Mouse (Mus musculus) liver (tissue): ENCODE results near the gene Washc4.

ENCODE experiments used
- DNase-seq: peaks from one replicate; pipeline ENCODE4 v3.0.0-alpha.2; 2020; ENCODE audit warnings: mixed read lengths

Washc4 gene

DNA sequence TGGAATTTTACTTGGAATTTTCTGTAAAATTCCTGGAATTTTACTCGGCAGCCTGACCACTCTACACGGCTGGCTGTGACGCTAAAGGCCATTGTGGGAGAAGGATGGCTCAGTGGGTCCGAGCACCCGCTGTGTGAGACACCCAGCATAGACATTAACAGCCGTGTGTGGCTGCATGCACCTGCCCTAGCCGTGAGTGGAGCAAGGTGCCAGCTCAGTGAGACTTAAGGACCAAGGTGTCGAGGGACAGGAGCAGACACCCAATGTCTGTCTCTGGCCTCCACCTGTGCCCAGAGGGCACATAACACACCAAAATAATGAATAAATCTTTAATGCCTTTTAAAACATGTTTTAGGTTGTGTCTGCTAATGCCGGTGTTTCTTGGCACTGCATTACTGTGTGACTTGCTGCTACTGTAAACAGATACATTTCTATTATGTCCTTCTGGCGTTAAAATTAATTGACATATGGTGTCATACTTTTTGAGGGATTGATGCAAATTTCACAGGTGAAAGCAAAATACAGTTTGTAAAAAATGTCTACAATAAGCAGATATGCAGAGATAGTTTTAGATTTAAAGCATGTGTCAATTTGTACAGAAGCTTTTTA is 60.5 kb downstream of the Washc4 start:
- DNase-seq = no peak

DNA sequence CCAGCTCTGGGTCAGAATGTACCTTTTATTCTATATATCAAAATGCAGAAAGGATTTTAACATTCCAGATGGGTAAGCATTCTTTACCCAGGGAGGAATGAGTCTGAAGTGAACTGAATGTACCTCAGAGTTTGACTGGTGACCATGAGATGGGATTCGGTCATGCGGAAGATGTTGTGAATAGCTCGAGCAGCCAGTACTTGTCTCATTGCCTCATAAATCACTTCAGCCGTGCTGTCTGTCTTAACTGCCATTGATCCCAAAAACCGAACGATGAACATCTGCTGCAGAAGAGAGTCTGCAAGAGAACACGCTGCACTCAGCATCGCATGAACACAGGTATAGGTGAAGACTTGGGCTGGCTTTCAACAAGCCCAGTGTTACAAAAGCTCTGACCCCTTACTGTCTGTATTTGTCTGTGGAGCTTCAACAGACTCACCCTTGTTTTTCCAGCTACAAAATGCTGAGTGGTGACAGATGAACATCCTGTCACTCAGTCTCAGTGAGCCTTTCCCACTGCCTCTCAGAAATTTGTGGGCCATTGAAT is 62.2 kb downstream of the Washc4 start:
- DNase-seq = no peak

DNA sequence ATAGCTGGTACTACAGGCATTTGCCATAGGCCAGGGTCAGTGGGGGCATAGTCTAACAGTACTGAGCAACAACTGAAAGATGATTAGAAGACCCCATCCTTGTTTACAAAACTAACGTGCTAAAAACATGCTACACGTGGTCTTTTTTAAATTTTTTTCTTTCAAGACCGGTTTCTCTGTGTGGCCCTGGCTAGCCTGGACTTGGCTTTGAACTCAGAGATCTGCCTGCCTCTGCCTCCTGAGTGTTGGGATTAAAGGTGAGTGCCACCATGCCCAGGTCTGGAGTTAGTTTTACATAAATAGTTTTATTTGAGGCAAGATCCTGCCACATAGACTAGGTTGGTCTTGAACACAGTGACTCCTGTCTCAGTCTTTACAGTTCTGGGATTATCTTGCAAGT is 63.6 kb downstream of the Washc4 start:
- no peak for DNase-seq

DNA sequence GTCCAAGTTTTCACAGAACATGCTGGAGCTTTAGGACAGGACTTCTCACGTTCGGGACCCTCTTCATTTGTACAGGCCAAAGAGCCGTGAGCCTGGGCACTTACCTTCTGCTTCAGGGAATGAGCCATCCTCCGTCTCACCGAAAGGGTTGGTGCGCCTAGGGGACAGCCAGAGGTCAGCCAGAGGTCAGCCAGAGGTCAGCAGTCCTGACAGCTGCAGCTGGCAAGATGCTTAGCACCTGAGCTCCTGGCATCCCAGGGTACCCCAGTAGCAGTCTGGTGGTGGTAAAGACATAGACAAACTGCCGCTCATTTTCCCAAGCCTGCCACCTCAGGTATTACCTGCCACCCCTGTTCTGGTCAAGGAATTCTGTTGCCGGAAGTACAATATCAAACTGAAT is 65.0 kb downstream of the Washc4 start:
- no peak for DNase-seq

DNA sequence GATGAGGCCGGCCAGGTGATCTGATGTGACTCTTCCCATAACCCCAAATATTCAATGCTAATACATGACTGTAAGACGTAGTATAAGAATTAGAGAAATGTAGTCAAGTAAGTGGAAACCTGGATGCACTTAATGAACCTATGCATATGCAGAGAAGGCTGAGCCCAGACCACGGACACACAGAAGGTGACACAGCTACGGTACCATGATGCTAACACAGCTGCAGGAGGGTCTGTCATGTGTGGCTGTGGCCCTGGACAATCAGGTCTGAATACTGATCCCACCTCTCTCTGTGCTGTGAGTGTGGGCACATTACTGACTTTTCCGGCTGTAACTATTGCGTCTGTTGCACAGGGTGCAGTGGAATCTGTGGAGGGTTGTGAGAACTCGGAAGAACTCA is 67.0 kb downstream of the Washc4 start:
- DNase-seq = no peak

DNA sequence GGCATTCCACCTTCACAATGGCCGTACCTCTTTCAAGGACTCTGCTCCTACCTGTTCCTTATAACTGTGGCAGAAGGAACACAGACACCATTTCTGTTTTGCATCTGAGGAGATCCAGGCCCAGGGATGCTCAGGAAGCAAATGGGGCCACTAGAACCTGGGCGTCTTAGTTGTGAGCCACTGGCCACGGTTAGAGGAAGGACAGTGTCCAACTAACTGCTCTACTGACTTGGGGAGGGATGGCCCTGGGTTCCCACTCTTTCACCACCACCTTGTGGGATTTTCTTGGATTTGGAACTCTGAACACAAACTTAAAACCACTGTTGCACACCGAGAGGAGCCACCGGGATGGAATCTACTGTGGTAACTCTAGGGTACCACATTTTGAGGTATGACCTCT is 68.3 kb downstream of the Washc4 start:
- DNase-seq = no peak

DNA sequence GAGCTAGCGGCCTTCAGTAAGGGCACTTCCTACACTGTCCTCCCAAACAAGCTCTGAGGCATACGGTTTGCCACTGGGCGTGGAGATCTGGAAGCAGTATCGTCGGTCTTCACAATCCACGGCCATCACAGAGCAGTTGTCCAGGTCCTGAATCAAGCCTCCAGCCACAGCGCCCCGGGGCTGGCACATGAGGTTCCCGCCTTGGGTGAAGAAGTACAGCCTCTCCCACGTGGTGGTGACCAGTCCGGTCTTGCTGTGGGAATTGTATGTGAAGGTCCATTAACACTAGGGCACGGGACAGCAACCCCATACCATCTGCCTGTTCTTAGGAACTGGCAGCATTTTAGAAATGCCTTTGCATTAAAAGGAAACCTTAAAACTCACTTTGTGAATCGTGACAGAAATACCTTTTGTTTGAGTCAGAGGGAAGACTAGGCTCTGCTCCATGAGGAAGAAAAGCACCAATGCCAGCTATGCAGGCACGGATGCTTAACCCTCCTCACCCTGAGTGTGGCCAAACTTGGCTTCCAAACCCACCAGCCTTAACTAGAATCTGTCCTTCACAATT is 69.2 kb downstream of the Washc4 start:
- no peak for DNase-seq

DNA sequence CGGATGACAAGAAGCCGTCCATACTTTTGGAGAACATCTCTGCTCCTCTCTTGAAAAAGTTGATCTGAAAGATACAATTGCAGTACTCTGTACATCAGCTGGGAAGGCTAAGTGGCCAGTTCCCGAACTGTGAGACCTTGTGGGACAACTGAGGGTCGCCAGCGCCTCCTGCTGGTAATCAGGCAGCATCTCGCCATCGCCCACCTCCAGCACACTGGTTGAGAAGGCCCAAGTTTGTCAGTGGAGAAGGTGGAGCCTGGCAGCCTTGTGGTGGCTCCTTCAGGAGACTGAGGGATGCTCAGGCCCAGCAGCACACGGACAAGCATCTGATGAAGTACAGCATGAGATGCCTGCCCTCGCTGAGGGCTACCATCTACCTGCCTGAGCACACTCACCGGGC is 73.8 kb downstream of the Washc4 start:
- peak; percentile 45 for DNase-seq

DNA sequence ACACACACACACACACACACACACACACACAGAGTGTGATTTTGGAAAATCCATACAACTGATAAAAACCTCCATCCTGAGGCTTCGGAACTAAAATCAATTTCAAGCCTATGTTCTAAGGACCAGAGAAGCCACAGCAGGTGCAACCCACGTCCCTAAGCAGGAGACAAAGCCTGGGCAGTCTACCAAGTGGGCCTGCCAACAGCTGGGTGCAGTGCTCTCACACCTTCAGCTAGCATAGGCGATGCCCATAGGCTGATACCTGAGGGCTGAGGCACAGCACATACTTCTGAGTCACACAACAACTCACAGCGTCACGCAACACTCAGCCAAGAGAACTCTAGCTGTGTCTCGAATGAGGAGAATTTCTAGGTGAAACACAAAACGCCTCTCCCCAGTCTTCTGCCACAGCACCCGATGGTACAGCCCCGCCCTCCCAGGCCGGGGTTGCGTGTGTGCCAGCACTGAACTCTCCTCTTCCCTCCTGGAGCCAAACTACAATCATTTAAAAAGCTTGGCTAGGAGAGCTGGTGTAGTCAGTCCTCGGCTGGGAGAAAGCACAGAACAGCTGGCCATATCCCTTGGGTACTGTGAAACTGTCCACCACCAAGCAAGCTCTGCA is 75.4 kb downstream of the Washc4 start:
- DNase-seq = no peak

DNA sequence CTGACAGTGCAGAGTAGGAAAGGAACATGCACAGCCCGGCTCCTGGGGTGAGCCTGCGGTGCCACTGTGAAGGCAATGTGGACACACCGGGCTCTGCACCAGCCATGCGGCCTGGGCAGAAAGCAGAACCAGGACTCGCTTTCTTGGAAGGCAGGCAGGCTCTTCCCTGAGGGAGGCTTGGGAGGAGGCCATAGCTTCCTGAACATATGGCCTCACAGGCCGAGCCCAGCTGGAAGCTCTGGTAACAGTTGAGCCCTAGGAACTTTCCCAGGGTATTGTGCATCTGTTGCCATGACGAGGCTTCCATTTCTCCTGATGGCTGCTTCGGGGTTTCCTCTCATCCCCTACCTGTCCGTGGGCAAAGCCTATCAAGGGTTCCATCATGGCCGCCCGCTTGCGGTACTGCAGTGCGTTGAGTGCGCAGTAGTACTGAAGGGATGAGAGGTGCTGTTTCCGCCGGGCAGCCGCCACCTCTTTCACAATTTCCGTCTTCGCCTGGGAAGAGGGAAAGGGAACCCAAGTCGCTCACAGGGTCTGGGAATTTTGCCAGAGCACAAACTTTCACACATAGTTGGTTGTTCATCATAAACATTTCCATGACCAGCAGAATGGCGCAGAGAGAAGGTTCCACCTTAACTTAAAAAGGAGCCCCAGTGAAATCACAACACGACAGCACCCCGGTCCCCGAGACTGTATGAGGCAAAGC is 77.0 kb downstream of the Washc4 start:
- DNase-seq = no peak

DNA sequence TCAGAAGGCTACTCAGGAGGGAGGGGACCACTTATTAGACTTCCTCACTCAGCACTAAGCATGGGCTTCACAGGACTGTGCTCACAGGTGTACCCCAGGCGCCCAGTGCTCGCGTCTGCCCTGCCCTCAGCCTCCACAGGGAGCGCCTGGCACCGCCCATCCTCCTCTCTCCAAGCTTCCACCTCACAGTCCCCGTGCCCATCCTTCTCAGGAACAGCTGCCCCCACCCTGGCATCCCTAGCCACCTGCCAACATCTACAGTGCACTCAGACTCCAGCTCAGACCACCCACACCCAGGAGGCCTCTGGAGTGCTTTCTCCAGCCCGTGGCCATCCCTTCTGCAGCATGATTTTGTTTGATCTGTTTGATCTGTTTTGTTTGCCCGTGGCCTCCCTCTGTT is 80.5 kb downstream of the Washc4 start:
- no peak for DNase-seq

DNA sequence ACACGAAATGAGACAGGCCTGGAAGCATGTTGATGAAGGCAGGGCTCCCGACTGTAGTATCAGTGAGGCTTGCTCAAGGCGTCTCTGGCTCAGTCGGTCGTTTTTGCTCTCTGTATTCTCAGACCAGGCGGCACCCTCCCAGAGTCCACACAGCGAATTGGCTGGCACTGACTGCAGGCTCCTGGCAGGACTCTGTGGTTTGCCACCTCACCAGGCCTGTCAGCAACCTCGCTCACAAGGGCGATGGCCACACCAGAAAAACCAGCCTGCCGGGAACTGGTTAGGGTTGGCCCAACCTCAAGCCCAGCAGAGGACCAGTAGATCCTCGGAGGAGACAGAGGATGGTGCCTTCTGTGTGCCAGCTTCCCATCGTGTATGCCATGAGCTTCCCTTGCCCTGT is 81.3 kb downstream of the Washc4 start:
- no peak for DNase-seq

DNA sequence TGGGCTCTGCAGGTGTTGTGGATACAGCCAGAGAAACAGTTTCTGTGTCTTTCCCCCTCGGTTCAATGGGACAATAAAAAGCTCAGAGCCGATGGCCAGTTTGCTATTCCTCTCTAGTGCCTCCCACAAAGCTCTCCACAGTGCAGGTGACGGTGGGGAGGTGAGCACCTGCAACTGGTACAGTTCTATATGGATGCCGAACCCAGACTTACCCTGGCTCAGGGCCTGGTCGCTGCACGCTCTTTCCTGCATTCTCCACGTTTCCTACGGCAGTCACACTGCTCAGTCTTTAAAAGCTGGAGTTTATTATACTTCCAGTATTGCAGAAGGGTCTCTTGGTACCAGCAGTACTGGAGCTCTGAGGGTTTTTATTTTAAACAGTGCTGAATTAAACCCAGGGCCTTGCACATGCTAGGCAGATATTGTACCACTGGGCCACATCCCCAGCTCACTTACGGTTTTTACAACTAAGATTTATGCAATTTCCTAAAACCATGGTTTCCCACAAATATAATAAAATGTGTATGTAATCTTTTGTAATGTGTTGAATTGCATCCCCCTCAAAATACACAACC is 83.6 kb downstream of the Washc4 start:
- no peak for DNase-seq

DNA sequence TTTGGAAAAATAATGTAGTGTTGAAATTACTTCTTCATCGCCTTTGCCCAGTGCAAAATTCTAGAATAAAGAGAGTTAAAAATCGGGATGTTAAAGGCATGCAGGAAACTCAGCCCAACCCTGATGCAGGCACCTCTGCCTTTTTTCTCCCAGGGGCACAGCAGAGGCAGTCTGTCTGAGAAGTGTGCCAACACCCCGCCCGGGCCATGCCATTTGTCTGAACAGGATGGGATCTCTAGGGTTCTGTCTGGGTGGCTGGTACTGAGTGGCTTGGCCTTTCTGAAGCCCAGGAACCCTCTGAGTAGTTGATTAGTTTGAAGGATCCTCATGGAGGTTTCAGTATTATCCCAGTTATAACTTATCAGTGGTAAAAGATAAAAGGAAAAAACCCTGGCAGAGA is 84.7 kb downstream of the Washc4 start:
- DNase-seq = no peak

DNA sequence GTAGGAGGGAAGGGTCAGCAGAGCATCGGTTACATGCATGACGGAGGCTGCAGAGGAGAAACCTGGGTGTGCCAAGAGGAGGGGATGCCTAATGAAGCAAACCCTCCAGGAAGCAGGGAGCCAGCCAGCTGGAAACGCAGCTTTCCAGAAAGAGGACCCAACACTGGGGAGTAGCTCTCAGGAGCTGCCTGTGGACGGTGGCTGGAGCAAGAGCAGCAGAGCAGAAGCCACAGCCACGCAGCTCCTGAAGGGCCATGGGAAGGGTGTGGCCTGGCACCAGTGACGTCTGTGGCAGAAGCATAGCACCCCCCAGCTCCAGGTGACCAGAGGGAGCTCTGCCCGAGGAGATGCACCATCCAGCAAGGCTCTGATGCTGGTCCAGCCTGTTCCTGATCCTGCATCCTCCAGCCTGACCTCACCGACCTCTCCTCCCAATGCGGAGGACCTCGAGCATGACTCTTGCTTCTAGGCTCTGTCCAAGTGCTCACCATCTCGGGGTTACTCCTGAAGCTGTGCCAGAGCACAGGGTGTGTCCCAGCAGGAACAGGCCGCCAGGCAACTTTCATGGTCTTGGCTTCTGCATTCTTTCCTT is 85.7 kb downstream of the Washc4 start:
- no peak for DNase-seq

DNA sequence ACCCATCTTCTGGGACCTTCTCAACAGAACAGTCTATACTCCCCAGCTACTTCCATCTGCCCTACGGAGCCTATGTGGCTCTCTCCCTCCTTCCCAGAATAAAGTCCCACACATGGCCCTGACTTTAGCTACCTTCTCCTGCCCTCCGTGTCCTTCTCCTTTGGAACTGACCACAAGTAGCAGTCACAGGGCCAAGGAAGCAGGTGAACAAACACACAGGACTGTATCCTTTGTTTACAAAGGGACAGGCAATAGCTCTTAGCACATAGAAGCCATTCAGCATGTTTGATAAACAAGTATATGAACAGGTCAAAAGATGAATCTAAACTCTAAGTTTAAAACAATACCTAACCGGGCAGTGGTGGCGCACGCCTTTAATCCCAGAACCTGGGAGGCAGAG is 86.3 kb downstream of the Washc4 start:
- no peak for DNase-seq

DNA sequence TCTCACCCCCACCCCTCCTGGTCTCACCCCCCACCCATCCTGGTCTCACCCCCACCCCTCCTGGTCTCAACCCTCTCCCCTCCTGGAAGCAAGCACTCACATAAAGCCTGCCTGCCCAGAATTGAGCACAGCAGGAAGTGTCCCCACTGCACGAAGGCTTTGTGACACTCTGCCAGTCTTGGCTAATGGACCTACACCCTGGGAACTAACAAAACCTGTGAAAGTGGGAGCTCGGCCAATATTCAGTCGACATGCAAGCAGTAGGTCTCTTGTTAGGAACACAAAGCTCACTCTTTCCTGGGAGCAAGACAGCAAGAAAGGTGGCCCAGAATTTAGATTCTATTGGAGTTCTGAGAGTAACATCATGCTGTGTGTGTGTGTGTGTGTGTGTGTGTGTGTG is 87.3 kb downstream of the Washc4 start:
- DNase-seq = no peak

DNA sequence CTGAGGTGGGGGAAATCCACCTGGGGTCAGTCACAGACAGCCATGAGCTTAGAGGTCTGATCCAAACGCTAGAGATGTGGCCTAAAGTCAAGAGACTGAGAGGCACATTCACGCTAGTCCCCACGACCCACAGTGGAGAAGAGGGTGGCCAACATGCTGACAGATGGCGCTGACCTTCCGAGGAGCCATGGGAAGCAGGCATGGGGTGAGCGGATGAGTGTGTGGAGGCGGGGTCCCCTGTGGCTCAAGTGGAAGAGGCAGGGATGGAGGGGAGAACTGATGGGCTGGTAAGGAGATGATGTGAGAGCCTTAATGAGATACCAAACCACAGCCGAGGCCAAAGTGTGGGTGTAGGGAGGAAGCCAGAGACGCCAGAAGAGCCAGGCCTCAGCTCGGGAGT is 88.2 kb downstream of the Washc4 start:
- no peak for DNase-seq

DNA sequence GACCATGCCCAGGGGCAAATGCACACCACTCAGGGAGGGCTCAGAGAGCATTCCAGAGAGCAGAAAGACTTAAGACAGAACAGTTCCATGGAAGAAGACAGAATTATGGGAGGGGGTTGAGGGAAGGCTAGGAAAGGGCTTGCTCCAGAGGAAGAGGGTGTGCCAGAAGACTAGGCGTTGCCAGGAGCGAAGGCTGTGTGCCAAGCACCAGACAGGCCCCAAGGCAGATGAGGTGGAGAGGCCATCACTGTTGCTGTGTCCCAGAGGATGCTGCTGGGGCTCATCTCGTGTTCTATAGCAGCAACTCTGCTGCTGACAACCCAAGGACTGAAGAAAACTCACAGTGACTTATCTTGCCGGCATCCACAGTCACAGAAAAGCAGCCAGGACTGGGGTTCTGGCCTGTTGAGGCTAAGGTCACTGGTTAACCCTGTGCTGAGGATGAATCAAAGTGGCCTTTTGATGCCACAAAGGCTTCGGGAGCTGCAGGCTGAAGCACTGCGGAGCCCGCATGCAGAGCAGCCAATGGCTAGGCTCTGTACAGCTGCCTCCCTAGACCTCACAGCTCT is 89.3 kb downstream of the Washc4 start:
- DNase-seq = no peak

DNA sequence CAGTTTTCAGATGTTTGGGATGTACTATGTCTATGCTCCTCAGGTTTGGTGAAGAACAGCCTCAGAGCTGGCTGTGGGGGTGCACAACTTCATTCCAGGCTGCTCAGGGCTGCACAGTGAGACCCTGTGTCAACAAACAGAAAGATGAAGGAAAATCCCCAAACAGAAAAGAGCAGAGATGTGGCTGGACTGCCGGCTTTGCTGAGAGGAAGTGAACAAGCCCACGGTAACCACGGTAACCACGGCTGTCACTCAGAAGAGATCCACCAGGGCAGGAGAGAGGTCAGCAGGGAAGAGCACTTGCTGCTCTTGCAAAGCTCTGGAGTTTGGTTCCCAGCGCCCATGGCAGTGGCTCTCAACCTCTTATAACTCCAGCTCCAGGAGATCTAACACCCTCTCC is 90.9 kb downstream of the Washc4 start:
- peak; percentile 29 for DNase-seq

DNA sequence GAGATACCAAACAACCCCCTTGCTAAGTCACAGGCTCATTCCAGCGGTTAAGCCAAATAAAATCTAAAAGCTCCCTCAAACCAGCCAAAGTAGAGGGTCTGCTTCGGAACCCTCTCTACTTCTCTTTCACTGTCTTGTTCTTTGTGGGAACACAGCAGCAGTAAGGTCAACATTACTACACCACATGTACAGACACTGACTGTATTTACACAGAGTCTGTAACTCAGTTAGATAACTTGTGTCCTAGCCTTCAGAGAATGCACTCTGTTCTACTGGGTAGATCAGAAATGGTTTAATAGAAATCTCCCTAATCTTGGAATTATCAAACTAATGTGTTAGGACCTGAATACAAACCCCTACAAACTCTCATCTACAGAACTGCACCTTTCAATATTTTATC is 92.6 kb downstream of the Washc4 start:
- no peak for DNase-seq

DNA sequence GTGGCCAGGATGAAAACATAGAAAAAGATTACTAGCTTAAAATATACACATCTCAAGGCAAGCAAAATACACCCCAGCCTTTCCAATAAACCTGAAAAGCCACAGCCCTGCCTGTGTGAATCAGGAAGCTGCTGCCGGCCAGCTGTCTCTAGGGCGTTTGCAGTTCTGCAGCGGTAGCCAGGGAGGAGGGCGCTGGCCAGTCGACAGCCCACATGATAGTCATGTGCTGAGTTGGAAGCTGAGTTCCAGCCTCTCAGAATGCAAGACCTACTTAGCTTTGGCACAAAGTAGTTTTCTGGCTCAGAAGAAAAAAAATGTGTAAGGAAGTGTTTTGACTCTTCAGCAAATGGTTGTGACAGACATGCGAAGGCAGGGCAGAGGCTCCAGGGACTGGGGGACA is 93.7 kb downstream of the Washc4 start:
- peak; percentile 38 for DNase-seq

DNA sequence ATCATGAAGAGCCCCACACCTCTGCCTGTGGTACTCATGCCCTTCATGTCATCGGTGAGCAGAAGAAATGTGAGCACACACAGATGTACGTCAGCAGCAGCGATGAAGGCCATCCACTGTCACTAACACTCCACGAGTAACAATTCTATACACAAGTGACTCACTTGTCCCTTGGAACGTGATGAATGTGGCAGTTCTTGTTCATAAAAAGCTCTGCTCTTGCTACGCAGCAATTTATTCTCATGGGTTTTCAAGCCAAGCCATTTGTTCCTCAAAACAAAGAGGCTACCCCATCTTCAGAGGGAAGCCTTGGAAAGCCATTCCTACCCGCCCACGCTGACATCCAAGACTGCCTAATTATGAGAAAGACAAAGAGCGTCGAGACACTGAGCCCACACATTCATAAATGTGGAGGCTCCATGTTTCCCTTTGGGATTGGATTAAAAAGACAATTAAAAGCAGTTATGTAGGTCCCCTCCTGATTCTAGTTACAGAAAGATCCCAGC is 96.4 kb downstream of the Washc4 start:
- no peak for DNase-seq
